Mouse (Mus musculus): Measurements from ENCODE around the gene Klf15. TPM values are rescaled to one million over a fixed set of nuclear protein-coding genes. Genes with fewer than 3 reads are reported as not detected.
A peak's percentile ranks its signal among the peaks of the same experiment; 100 is the strongest.

Gene Klf15
- polyA plus RNA-seq (2015; fragmentation: Nextera tagmentation; extraction: Ambion mirVana) = 22.4 and 45.6 TPM in 2 replicates

DNA sequence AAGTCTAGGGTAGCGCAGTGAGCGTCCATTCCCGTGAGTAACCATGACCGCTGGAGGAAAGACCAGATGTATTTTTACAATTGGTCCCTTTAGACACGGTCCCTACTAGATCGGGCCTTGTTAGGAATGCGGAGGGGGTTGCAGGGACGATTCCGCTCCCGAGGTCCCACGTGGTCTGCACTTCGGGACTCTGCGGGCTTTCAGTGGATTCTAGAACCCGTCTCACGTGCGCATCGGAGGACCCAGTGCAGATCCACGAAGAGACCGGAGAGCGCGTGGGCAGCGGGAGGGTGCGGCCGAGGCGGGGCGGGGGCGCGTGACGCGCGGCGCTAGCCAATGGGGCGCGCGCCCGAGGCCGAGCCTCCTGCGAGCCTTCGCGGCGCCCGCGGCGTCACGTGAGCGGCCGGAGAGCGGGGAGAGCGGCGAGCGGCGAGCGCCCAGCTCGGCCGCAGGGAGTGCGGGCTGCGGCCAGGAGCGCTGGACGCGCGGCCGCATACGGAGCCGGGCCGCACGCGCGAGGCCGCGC is at the start of gene Klf15:
Gene Klf15 (plus strand): TSS at position 396 of the 526 bp plus-strand sequence.
- peak within 1 kb of the TSS; percentile 81 for H3K9ac ChIP-seq (replicated peaks)

DNA sequence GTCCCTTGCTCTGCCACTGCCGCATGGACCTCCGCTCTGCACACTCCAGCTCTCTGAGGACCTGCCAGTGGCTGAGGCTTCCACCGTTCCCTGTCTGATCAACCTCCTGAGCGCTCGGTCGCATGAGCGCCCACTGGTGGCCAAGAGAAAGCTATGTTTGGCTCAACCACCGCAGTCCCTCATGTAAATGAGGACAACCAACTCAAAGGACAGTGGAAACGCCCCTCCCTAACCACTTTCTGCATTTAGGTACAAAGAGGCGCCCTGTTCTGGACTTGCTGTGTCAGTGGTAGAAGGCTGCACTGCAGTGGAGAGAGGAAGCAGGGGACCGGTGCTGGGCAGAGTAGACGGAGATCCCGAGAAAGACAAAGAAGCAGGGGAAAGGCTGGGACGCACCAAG is 39.8 kb upstream of the Klf15 start:
- Histone ChIP-seq H3K9ac (replicated peaks) (no peak overlapping the region), H3K27ac (ENCODE audit: low read depth) (no peak overlapping the region), H3K4me2 (ENCODE audit: low read depth, low read length) (peak overlapping the region; percentile 61), H3K27me3 (ENCODE audit: insufficient read depth, low read length) (no peaks in the 10 kb centered on the region), H3K9me3 (ENCODE audit: low read length) (no peaks in the 10 kb centered on the region), H3K4me3 (ENCODE audit: low read depth, low read length) (no peak overlapping the region), H3K36me3 (replicated peaks; ENCODE audit: insufficient read depth, low read length) (no peaks in the 10 kb centered on the region), H3K4me1 (ENCODE audit: insufficient read depth) (peaks cover 4% of the 10 kb centered on the region; the same call in 1 of the 2 replicates)
- ATAC-seq (peak; percentile 92), DNase-seq (peak; percentile 80)
- 6% methylated on average over 14 of the region's 14 CpGs for WGBS (ENCODE audit: insufficient replicate concordance)
- TF ChIP-seq EP300 (IDR thresholded peaks at IDR 0.05; ENCODE audit: low read depth) (no peak), CTCF (IDR thresholded peaks at IDR 0.05; ENCODE audit: low read depth) (peak; percentile 93)

More for the DNA sequence above, at the start of gene Klf15:
- peaks cover 8% of the 10 kb centered on the region; the same call in 1 of the 2 replicates for H3K4me1 ChIP-seq (ENCODE audit: insufficient read depth)
- no peaks in the 10 kb centered on the region; the same call in none of the 2 replicates for H3K36me3 ChIP-seq (replicated peaks; ENCODE audit: insufficient read depth, low read length)
- H3K4me2 ChIP-seq (ENCODE audit: low read depth, low read length) = peak within 1 kb of the TSS; percentile 74
- peak; percentile 78 for DNase-seq
- H3K9me3 ChIP-seq (ENCODE audit: low read length) = no peaks in the 10 kb centered on the region
- peaks cover 26% of the 10 kb centered on the region for H3K27me3 ChIP-seq (ENCODE audit: insufficient read depth, low read length)
- no peak for TF ChIP-seq EP300 (IDR thresholded peaks at IDR 0.05; ENCODE audit: low read depth)
- no peak for TF ChIP-seq CTCF (IDR thresholded peaks at IDR 0.05; ENCODE audit: low read depth)
- WGBS (ENCODE audit: insufficient replicate concordance) = under 1% methylated on average over 43 of the region's 70 CpGs
- ATAC-seq = peak; percentile 50
- H3K27ac ChIP-seq (ENCODE audit: low read depth) = peak within 1 kb of the TSS; percentile 99
- peak within 1 kb of the TSS; percentile 63 for H3K4me3 ChIP-seq (ENCODE audit: low read depth, low read length)

DNA sequence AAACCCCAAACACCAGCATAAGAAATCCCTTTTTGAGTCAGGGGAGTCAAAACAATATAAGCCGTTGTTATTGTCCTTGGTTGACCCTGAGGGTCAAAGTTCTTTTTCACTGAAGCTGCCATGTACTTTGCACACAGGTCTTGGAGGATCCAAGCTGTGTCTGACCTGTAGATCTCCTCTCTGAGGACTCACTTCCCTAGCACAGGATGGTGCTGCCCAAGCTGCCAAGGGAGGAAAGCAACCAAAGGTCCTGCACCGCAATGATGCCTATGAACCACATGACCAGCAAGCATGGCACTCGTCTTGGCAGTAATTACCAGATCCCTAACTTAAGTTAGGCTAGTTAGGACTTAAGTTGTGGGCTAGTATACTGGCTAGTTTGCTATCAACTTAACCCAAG is 37.0 kb upstream of the Klf15 start:
- ATAC-seq = no peak
- peaks cover 13% of the 10 kb centered on the region; the same call in 1 of the 2 replicates for H3K4me1 ChIP-seq (ENCODE audit: insufficient read depth)
- 73% methylated on average over 3 of the region's 3 CpGs for WGBS (ENCODE audit: insufficient replicate concordance)

DNA sequence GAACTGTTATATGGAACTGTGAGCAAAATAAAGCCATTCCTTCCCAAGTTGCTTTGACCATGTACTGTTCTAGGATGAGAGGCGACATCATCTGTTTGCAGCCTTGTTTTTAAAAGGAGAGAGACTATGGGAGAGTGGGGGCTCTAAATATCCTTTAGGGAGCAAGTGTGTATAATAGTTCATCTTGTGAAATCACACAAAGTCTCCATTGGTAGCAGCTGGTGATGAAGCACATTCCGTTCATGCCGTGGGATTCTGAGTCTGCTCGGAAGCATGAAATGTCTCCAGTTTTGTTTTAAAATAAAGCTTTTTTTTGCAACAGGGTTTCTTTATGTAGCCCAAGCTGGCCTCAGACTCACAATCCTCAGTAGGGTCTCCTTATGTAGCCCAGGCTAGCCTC is 36.4 kb upstream of the Klf15 start:
- TF ChIP-seq EP300 (IDR thresholded peaks at IDR 0.05; ENCODE audit: low read depth) = no peak
- TF ChIP-seq CTCF (IDR thresholded peaks at IDR 0.05; ENCODE audit: low read depth) = no peak
- H3K27me3 ChIP-seq (ENCODE audit: insufficient read depth, low read length) = no peaks in the 10 kb centered on the region
- no peak overlapping the region for H3K4me2 ChIP-seq (ENCODE audit: low read depth, low read length)
- no peak overlapping the region for H3K4me3 ChIP-seq (ENCODE audit: low read depth, low read length)
- peaks cover 13% of the 10 kb centered on the region; the same call in 1 of the 2 replicates for H3K4me1 ChIP-seq (ENCODE audit: insufficient read depth)
- 82% methylated on average over 4 of the region's 4 CpGs for WGBS (ENCODE audit: insufficient replicate concordance)
- no peak overlapping the region for H3K9ac ChIP-seq (replicated peaks)
- no peak for DNase-seq
- H3K9me3 ChIP-seq (ENCODE audit: low read length) = no peaks in the 10 kb centered on the region
- ATAC-seq = no peak
- no peak overlapping the region for H3K27ac ChIP-seq (ENCODE audit: low read depth)
- no peaks in the 10 kb centered on the region for H3K36me3 ChIP-seq (replicated peaks; ENCODE audit: insufficient read depth, low read length)

More for the DNA sequence above, 37.0 kb upstream of the Klf15 start:
- TF ChIP-seq CTCF (IDR thresholded peaks at IDR 0.05; ENCODE audit: low read depth) (no peak), EP300 (IDR thresholded peaks at IDR 0.05; ENCODE audit: low read depth) (no peak)
- Histone ChIP-seq H3K4me2 (ENCODE audit: low read depth, low read length) (no peak overlapping the region), H3K4me3 (ENCODE audit: low read depth, low read length) (no peak overlapping the region), H3K27me3 (ENCODE audit: insufficient read depth, low read length) (no peaks in the 10 kb centered on the region), H3K9ac (replicated peaks) (no peak overlapping the region), H3K27ac (ENCODE audit: low read depth) (no peak overlapping the region), H3K9me3 (ENCODE audit: low read length) (no peaks in the 10 kb centered on the region), H3K36me3 (replicated peaks; ENCODE audit: insufficient read depth, low read length) (no peaks in the 10 kb centered on the region)
- DNase-seq = no peak

DNA sequence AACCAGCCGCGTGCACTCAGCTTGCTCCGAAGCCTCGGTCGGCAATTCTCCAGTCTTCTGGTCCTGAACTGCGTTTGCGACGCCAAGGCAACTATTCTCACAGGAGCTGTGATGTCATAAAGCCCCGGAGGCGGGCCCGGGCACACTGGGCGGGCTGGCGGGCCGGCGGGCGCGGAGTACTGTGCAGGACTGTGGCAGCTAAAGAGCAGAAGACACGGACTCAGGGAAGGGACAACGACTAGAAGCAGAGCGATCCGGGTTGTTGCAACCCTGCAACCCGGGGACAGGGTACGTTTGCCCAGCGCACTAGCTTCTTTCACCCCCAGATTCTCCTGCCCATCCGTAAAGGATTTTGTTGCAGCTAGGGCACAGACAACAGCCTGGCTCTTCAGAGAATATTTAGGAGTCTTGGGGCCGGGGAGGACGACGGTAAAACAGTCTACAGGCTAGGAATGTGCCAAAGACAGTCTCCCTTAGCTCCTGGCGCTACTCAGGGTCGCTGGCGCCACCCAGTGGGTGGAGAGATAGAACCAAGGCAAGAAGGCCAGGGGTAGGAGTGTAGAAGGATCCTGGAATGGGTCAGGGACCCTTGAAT is 33.9 kb upstream of the Klf15 start, which contains the start of gene Cfap100:
Gene Cfap100 (minus strand): TSS at position 418 of the 595 bp plus-strand sequence.
- WGBS (ENCODE audit: insufficient replicate concordance) = under 1% methylated on average over 31 of the region's 31 CpGs
- ATAC-seq (peak; percentile 82), DNase-seq (peak; percentile 68)

GRCm38 (mm10) chr6:90429911-90430310 is 32.5 kb upstream of the Klf15 start:
- Histone ChIP-seq H3K27ac (ENCODE audit: low read depth) (no peak overlapping the region), H3K9ac (replicated peaks) (no peak overlapping the region), H3K4me1 (ENCODE audit: insufficient read depth) (peaks cover 9% of the 10 kb centered on the region; the same call in 1 of the 2 replicates), H3K27me3 (ENCODE audit: insufficient read depth, low read length) (no peaks in the 10 kb centered on the region), H3K4me2 (ENCODE audit: low read depth, low read length) (no peak overlapping the region), H3K36me3 (replicated peaks; ENCODE audit: insufficient read depth, low read length) (no peaks in the 10 kb centered on the region), H3K9me3 (ENCODE audit: low read length) (no peaks in the 10 kb centered on the region), H3K4me3 (ENCODE audit: low read depth, low read length) (no peak overlapping the region)
- TF ChIP-seq EP300 (IDR thresholded peaks at IDR 0.05; ENCODE audit: low read depth) (no peak), CTCF (IDR thresholded peaks at IDR 0.05; ENCODE audit: low read depth) (no peak)
- DNase-seq (no peak), ATAC-seq (no peak)
- 73% methylated on average over 14 of the region's 14 CpGs for WGBS (ENCODE audit: insufficient replicate concordance)

More for the DNA sequence above, 33.9 kb upstream of the Klf15 start, which contains the start of gene Cfap100:
- H3K9me3 ChIP-seq (ENCODE audit: low read length) = no peaks in the 10 kb centered on the region
- peaks cover 9% of the 10 kb centered on the region; the same call in 1 of the 2 replicates for H3K4me1 ChIP-seq (ENCODE audit: insufficient read depth)
- TF ChIP-seq CTCF (IDR thresholded peaks at IDR 0.05; ENCODE audit: low read depth) (peak; percentile 69), EP300 (IDR thresholded peaks at IDR 0.05; ENCODE audit: low read depth) (no peak)
- no peak within 1 kb of the TSS for H3K27ac ChIP-seq (ENCODE audit: low read depth)
- H3K27me3 ChIP-seq (ENCODE audit: insufficient read depth, low read length) = no peaks in the 10 kb centered on the region
- H3K4me2 ChIP-seq (ENCODE audit: low read depth, low read length) = peak within 1 kb of the TSS; percentile 73
- H3K36me3 ChIP-seq (replicated peaks; ENCODE audit: insufficient read depth, low read length) = no peaks in the 10 kb centered on the region
- H3K9ac ChIP-seq (replicated peaks) = peak within 1 kb of the TSS; percentile 50
- H3K4me3 ChIP-seq (ENCODE audit: low read depth, low read length) = peak within 1 kb of the TSS; percentile 39

All from liver, postnatal 0 days (tissue).